Mouse (Mus musculus) bone marrow macrophage, adult 2 months (primary cell): ENCODE measurements around the gene Vps8.
"Not testable (repeated sequence)": the region's sequence is repeated elsewhere in the genome, so short reads cannot be mapped to it uniquely, and the experiment has no call there.

Experiments used
- CTCF ChIP-seq: IDR thresholded peaks from 2 replicates; pipeline ENCODE4 v1.5.1; 2012; ENCODE audit warnings: low read depth, mild to moderate bottlenecking, low read length, moderate library complexity
- POLR2A ChIP-seq: IDR thresholded peaks from 2 replicates; pipeline ENCODE4 v1.6.1; 2012; ENCODE audit warnings: mild to moderate bottlenecking, low read depth, low read length, borderline replicate concordance

- not testable (repeated sequence) for TF ChIP-seq CTCF, POLR2A
Measured at GRCm38 (mm10) chr16:21673046-21673445, 250.1 kb downstream of the Vps8 start.
